Comparison of ENCODE assay signal across 8 mouse cellular contexts in genomic region chr5:28168253-28169165, GRCm38 (mm10). TPM values are rescaled to one million over a fixed set of nuclear protein-coding genes. Genes with fewer than 3 reads are reported as not detected.
A peak's percentile ranks its signal among the peaks of the same experiment; 100 is the strongest.
DNase-seq lines count a peak whose midpoint lies in the region; ATAC-seq and TF ChIP-seq lines count a peak whose summit lies in the region.

No protein-coding gene starts in this region.

- peak; percentile 11 for DNase-seq in lung, adult 2 months
- no peak for DNase-seq in lung, postnatal 10 days
- DNase-seq in embryo, embryonic 9.5 days (ENCODE audit: extremely low spot score): peak; percentile 54
- DNase-seq in splenic B cell, adult 2 months (ENCODE audit: low read depth, low spot score): peak; percentile 32
- no peak for DNase-seq in natural killer cell, adult 2 months (ENCODE audit: low spot score in 2 of 2)
- DNase-seq in right cerebral cortex, postnatal 14 days: no peak

- H3K27me3 ChIP-seq in intestine, postnatal 0 days (replicated peaks; ENCODE audit: control insufficient read depth, insufficient read depth, low read length): peaks cover 96% of the 10 kb centered on the region
- H3K27me3 ChIP-seq in splenic B cell, adult 2 months (ENCODE audit: control insufficient read depth, insufficient read depth, low read length, poor library complexity, severe bottlenecking): peaks cover 3% of the 10 kb centered on the region

- H3K9ac ChIP-seq in intestine, postnatal 0 days (ENCODE audit: low read depth, low read length): no peak overlapping the region

- peak overlapping the region; percentile 8 for H3K4me3 ChIP-seq in lung, adult 2 months (replicated peaks; ENCODE audit: extremely low read depth, low read depth, low read length)
- H3K4me3 ChIP-seq in intestine, postnatal 0 days (ENCODE audit: low read depth, low read length): peak overlapping the region; percentile 35

- TF ChIP-seq POLR2A in lung, adult 2 months (IDR thresholded peaks at IDR 0.05; ENCODE audit: borderline replicate concordance, extremely low read depth, low read depth, low read length): no peak

- H3K36me3 ChIP-seq in intestine, postnatal 0 days (ENCODE audit: control insufficient read depth, insufficient read depth): no peaks in the 10 kb centered on the region
- H3K36me3 ChIP-seq in splenic B cell, adult 2 months (ENCODE audit: control insufficient read depth, insufficient read depth, low read length, poor library complexity, severe bottlenecking): no peaks in the 10 kb centered on the region

- H3K9me3 ChIP-seq in intestine, postnatal 0 days (ENCODE audit: control insufficient read depth): no peaks in the 10 kb centered on the region

- peak overlapping the region; percentile 52 for H3K4me2 ChIP-seq in intestine, postnatal 0 days (replicated peaks; ENCODE audit: low read depth)

- 3% methylated on average over 36 of the region's 36 CpGs for WGBS in lung, adult 2 months
- 1% methylated on average over 36 of the region's 36 CpGs for WGBS in intestine, postnatal 0 days

- no peak for TF ChIP-seq CTCF in lung, adult 2 months (IDR thresholded peaks at IDR 0.05; ENCODE audit: insufficient read depth, low read length)
- no peak for TF ChIP-seq CTCF in intestine, postnatal 0 days (IDR thresholded peaks at IDR 0.05; ENCODE audit: low read depth)

- no peak for ATAC-seq in intestine, postnatal 0 days
- no peak for ATAC-seq in erythroblast, adult 5-6 weeks (replicated peaks; ENCODE audit: low FRiP score, poor library complexity, severe bottlenecking)

- no peak overlapping the region for H3K27ac ChIP-seq in intestine, postnatal 0 days (ENCODE audit: low read depth, low read length)

- H3K4me1 ChIP-seq in lung, adult 2 months (ENCODE audit: control insufficient read depth, insufficient read depth, low read length): peaks cover 3% of the 10 kb centered on the region; the same call in 1 of the 2 replicates
- H3K4me1 ChIP-seq in intestine, postnatal 0 days (replicated peaks; ENCODE audit: control insufficient read depth, insufficient read depth, low read length): no peaks in the 10 kb centered on the region; the same call in 1 of the 2 replicates

RNA-seq across cellular contexts. Expression of gene En2, which starts 3.0 kb away (rescaled TPM):
- polyA plus RNA-seq in lung, adult 2 months (2012; rRNA removed): not detected in 2 replicates
- polyA plus RNA-seq in intestine, postnatal 0 days (2015; fragmentation: Nextera tagmentation; extraction: Ambion mirVana): not detected in 2 replicates
- not detected in 2 replicates for total RNA-seq in erythroblast, adult 5-6 weeks (2015; ENCODE audit: low replicate concordance)
- total RNA-seq in erythroblast, adult 5-6 weeks (2017; ENCODE audit: low replicate concordance): not detected in 2 replicates

Comparison
In these comparisons a context has a peak if more than half of its experiments do, and no peak if none do; other contexts are left out.
1. DNase-seq: peak in lung, adult 2 months (single experiment), embryo, embryonic 9.5 days (single experiment) and splenic B cell, adult 2 months (single experiment); none in lung, postnatal 10 days (single experiment), natural killer cell, adult 2 months (0 of 2) and right cerebral cortex, postnatal 14 days (single experiment).